Mouse (Mus musculus): ENCODE results near the gene Morn4. TPM values are rescaled to one million over a fixed set of nuclear protein-coding genes. Genes with fewer than 3 reads are reported as not detected.

Morn4 gene
- polyA plus RNA-seq, 1 experiment from 2014 or later: 15.2 TPM

DNA sequence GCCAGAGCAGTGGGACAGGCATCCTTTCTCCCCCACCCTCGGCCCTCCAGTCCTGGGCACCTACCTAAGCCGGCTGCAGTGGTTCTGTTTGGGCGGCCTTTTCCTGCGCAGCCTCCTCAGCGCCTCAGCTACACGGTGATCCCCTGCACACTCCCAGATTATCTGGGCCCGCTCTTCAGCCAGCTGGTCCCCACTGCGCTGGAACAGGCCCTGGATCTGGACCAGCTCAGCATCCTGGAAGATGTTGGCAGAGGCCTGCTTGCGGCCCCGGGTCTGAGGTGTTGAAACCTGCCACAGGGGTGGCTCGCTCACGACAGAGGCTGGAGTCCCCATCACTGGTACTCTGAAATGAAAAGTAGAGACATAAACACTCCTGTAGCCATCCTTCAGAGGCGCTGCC lies 38.5 kb upstream of the Morn4 start:
- no peak overlapping the region for H3K9ac ChIP-seq
- no peak overlapping the region for H3K4me2 ChIP-seq
- H3K4me3 ChIP-seq: no peak overlapping the region
- no peak overlapping the region for H3K27ac ChIP-seq (ENCODE audit: poor library complexity, severe bottlenecking)
- no peak for ATAC-seq (ENCODE audit: insufficient number of reproducible peaks, low FRiP score)
- H3K9me3 ChIP-seq (replicated peaks): no peaks in the 10 kb centered on the region
- H3K27me3 ChIP-seq (replicated peaks): no peaks in the 10 kb centered on the region
- H3K36me3 ChIP-seq: peaks cover 53% of the 10 kb centered on the region
- peaks cover 35% of the 10 kb centered on the region for H3K4me1 ChIP-seq (replicated peaks)
- 83% methylated on average over 13 of the region's 13 CpGs for WGBS

DNA sequence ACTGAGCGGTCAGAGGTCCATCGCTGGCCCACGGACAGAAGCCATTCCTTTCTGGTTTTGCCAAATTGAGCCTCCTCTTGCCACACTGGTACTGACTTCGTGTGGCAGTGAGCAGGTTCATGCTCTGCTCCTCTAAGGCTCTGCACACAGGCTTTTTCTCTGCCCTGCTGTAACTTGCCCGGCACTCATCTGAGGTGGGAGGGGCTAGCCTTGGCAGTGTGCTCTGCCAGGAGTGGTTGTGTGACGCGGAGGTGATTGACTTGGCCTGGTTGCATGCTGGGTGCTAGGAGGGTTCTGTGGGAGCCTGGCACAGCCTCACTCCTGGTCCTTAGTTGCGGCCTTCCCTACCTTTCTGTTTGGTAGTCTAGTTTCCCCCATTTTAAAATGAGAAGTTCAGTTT lies 34.3 kb upstream of the Morn4 start:
- H3K9me3 ChIP-seq (replicated peaks): no peaks in the 10 kb centered on the region
- peaks cover 89% of the 10 kb centered on the region for H3K36me3 ChIP-seq

DNA sequence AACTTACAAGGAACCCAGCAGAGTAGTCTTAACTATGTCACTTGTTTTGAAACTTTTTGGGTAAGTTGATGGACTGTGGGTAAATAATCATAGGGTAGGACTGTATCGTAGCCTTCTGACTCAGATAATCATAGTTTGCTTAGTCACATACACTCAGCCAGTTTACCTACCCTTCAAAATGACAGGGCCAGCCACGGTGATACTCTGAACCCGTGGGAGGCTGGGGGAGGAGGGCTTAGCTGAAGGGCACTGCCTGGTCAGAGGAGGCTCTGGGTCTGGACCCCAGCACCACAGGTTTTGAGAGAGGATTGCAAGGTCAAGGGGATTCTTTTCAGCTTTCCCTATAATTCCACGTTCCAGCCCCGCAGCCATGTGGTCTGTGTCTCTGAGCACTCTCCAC lies 32.4 kb upstream of the Morn4 start:
- no peak for ATAC-seq (ENCODE audit: insufficient number of reproducible peaks, low FRiP score)
- Histone ChIP-seq H3K4me3 (no peak overlapping the region), H3K4me1 (replicated peaks) (no peaks in the 10 kb centered on the region), H3K9ac (no peak overlapping the region), H3K36me3 (peaks cover 83% of the 10 kb centered on the region), H3K27me3 (replicated peaks) (no peaks in the 10 kb centered on the region), H3K4me2 (no peak overlapping the region), H3K27ac (ENCODE audit: poor library complexity, severe bottlenecking) (no peak overlapping the region), H3K9me3 (replicated peaks) (no peaks in the 10 kb centered on the region)
- WGBS: 83% methylated on average over 5 of the region's 5 CpGs

More for the DNA sequence above, 34.3 kb upstream of the Morn4 start:
- no peak overlapping the region for H3K9ac ChIP-seq
- no peak overlapping the region for H3K4me2 ChIP-seq
- WGBS: 91% methylated on average over 8 of the region's 8 CpGs
- H3K27ac ChIP-seq (ENCODE audit: poor library complexity, severe bottlenecking): no peak overlapping the region
- H3K4me3 ChIP-seq: no peak overlapping the region
- no peak for ATAC-seq (ENCODE audit: insufficient number of reproducible peaks, low FRiP score)
- H3K27me3 ChIP-seq (replicated peaks): no peaks in the 10 kb centered on the region
- peaks cover 9% of the 10 kb centered on the region; the same call in 1 of the 2 replicates for H3K4me1 ChIP-seq (replicated peaks)

DNA sequence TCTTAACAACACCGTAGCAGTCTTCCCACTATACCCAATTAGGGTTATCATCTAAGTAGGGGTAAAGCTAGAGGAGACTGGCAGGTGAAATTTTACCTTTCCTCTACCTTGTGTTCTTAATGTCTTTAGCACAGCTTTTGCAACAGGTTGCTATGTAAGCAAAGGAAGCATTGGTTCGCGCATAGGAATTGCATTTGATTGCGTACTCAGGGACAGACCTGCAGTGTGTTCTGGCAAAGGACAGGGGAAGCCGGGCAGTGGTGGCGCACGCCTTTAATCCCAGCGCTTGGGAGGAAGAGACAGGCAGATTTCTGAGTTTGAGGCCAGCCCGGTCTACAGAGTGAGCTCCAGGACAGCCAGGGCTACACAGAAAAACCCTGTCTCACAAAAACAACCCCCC lies 32.0 kb upstream of the Morn4 start:
- Histone ChIP-seq H3K36me3 (peaks cover 83% of the 10 kb centered on the region), H3K27ac (ENCODE audit: poor library complexity, severe bottlenecking) (no peak overlapping the region), H3K9ac (no peak overlapping the region), H3K9me3 (replicated peaks) (no peaks in the 10 kb centered on the region), H3K4me3 (no peak overlapping the region), H3K27me3 (replicated peaks) (no peaks in the 10 kb centered on the region), H3K4me1 (replicated peaks) (no peaks in the 10 kb centered on the region), H3K4me2 (no peak overlapping the region)
- 94% methylated on average over 9 of the region's 9 CpGs for WGBS
- ATAC-seq (ENCODE audit: insufficient number of reproducible peaks, low FRiP score): no peak

DNA sequence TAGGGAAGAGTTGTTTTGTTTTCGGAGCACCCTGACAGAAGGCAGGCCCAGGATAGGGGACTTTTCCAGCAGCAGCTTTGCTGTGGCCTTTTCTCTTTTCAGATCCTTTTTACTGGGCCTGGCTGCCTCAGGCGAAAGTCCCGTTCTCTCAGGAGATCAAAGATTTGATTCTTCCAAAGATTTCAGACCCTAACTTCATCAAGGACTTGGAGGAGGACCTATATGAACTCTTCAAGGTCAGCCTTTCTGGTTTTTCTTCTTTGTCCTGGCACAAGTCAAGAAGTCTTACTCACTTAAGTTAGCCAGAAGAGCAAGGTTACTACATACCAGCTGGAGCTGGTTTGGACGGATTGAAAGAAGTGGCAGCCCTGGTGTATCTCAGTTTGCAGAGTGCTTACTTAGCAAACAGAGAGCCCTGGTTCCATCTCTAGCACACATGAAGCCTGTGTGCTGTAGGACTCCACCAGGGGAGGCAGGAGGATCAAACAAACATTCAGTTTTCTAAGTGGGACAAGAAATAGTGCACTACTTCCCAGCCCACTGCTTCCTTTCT lies 29.7 kb upstream of the Morn4 start:
- Histone ChIP-seq H3K27ac (ENCODE audit: poor library complexity, severe bottlenecking) (no peak overlapping the region), H3K9me3 (replicated peaks) (no peaks in the 10 kb centered on the region), H3K4me2 (no peak overlapping the region), H3K27me3 (replicated peaks) (no peaks in the 10 kb centered on the region), H3K9ac (no peak overlapping the region), H3K36me3 (peaks cover 64% of the 10 kb centered on the region), H3K4me1 (replicated peaks) (no peaks in the 10 kb centered on the region), H3K4me3 (no peak overlapping the region)
- WGBS: 88% methylated on average over 4 of the region's 4 CpGs
- ATAC-seq (ENCODE audit: insufficient number of reproducible peaks, low FRiP score): no peak

DNA sequence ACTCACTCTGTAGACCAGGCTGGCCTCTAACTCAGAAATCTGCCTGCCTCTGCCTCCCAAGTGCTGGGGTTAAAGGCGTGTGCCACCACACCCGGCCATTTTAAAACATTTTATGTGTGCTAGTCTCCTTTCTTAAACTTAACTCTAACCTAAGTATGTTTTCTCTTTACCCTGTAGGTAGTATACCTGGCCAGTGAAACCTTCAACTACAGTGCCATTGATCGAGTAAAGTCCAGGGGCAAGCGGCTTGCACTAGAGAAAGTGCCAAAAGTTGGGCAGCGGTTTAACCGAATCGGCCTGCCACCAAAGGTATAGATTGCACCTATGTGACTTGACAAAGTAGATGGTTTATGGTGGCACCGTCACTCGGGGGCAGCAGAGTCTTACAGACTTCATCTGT lies 18.5 kb upstream of the Morn4 start:
- WGBS: 91% methylated on average over 9 of the region's 9 CpGs
- no peak for ATAC-seq (ENCODE audit: insufficient number of reproducible peaks, low FRiP score)
- no peak overlapping the region for H3K9ac ChIP-seq
- H3K4me1 ChIP-seq (replicated peaks): no peaks in the 10 kb centered on the region
- no peaks in the 10 kb centered on the region for H3K27me3 ChIP-seq (replicated peaks)
- no peak overlapping the region for H3K4me2 ChIP-seq
- H3K36me3 ChIP-seq: peaks cover 48% of the 10 kb centered on the region
- H3K27ac ChIP-seq (ENCODE audit: poor library complexity, severe bottlenecking): no peak overlapping the region
- H3K4me3 ChIP-seq: no peak overlapping the region
- H3K9me3 ChIP-seq (replicated peaks): no peaks in the 10 kb centered on the region

DNA sequence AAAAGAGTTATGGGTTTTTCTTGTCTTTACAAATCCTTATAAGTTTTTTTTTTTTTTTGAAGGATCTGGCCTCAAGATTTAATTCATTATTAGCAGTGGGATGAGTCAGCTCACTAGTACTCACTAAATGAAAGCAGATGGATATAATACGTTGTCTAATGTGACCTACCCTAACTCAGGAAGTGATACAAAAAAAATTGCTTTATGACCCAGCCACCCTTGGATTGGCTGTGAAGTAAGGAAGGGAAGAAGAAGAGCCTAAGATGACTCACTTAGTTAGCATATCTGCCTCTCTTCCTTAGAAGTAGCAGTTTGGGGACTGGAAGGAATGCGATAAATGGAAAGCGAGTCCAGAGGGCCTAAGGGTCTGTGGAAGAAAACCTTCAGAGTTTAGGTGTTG lies 13.2 kb upstream of the Morn4 start:
- Histone ChIP-seq H3K4me2 (no peak overlapping the region), H3K36me3 (peaks cover 27% of the 10 kb centered on the region), H3K4me1 (replicated peaks) (no peaks in the 10 kb centered on the region; the same call in 1 of the 2 replicates), H3K27me3 (replicated peaks) (no peaks in the 10 kb centered on the region), H3K9me3 (replicated peaks) (no peaks in the 10 kb centered on the region), H3K9ac (no peak overlapping the region), H3K4me3 (no peak overlapping the region), H3K27ac (ENCODE audit: poor library complexity, severe bottlenecking) (no peak overlapping the region)
- WGBS: 77% methylated on average over 3 of the region's 3 CpGs
- no peak for ATAC-seq (ENCODE audit: insufficient number of reproducible peaks, low FRiP score)

DNA sequence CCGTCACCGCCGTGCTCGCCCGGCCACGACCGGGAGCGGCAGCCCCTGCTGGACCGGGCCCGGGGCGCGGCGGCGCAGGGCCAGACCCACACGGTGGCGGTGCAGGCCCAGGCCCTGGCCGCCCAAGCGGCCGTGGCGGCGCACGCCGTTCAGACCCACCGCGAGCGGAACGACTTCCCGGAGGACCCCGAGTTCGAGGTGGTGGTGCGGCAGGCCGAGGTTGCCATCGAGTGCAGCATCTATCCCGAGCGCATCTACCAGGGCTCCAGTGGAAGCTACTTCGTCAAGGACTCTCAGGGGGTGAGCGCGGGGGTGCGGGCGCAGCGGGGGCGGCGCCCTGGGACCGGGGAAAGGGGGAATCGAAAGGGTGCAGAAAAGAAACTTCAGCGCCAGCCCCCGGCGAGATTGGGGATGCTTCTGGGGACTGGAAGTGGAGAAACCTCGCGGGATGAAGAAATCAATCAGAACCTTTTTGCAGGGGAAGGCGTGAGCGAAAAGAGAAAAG lies 4.5 kb upstream of the Morn4 start:
- Histone ChIP-seq H3K4me2 (peak overlapping the region; percentile 73), H3K36me3 (peaks cover 8% of the 10 kb centered on the region; the same call in 1 of the 2 replicates), H3K4me1 (replicated peaks) (peaks cover 21% of the 10 kb centered on the region), H3K27me3 (replicated peaks) (no peaks in the 10 kb centered on the region), H3K9me3 (replicated peaks) (no peaks in the 10 kb centered on the region), H3K27ac (ENCODE audit: poor library complexity, severe bottlenecking) (peak overlapping the region; percentile 89), H3K4me3 (peak overlapping the region; percentile 86), H3K9ac (peak overlapping the region; percentile 82)
- ATAC-seq (ENCODE audit: insufficient number of reproducible peaks, low FRiP score): peak; percentile 72
- under 1% methylated on average over 52 of the region's 52 CpGs for WGBS

DNA sequence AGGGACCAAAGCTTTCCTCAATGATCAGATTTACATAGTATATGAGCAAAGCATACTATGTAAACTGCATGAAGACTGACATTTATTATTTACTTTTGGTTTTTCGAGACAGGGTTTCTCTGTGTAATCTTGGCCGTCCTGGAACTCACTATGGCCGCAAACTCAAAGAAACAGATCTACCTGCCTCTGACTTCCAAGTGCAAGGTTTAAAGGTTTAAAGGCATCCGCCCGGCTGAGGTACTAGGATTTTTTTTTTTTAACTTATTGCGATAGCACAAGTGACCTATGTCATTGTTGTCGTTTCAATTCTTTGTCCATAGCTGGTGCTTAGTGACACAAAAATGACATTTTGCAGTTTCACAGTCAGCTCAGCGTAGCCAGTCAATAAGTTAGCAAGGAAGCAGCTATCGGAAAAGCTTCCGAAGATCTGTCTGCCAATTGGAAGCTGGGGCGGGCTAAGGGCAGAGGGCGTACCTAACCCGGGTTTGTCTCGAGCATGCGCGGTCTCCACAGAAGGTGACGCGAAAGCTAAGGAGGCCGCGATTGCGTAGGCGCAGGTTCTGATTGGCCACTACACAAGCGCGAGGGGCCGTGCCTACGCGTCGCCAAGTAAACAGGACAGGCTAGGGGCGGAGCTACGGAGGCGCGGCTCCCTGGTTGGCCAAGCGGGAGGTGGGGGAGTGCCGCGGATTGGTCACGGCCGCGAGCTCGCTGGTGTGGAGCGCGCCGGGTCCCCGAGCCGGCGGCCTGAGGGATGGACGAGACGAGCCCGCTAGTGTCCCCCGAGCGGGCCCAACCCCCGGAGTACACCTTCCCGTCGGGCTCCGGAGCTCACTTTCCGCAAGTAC lies 3.8 kb upstream of the Morn4 start, which contains the start of gene Pi4k2a:
Gene Pi4k2a, plus strand, starts transcription at position 723 of the 848 bp plus-strand sequence.
- H3K27ac ChIP-seq (ENCODE audit: poor library complexity, severe bottlenecking): peak within 1 kb of the TSS; percentile 89
- H3K9ac ChIP-seq: peak within 1 kb of the TSS; percentile 82
- H3K27me3 ChIP-seq (replicated peaks): no peaks in the 10 kb centered on the region
- no peaks in the 10 kb centered on the region for H3K9me3 ChIP-seq (replicated peaks)
- peak within 1 kb of the TSS; percentile 86 for H3K4me3 ChIP-seq
- peak within 1 kb of the TSS; percentile 73 for H3K4me2 ChIP-seq
- H3K4me1 ChIP-seq (replicated peaks): peaks cover 24% of the 10 kb centered on the region
- under 1% methylated on average over 55 of the region's 55 CpGs for WGBS
- ATAC-seq (ENCODE audit: insufficient number of reproducible peaks, low FRiP score): peak; percentile 99
- H3K36me3 ChIP-seq: peaks cover 8% of the 10 kb centered on the region; the same call in 1 of the 2 replicates

DNA sequence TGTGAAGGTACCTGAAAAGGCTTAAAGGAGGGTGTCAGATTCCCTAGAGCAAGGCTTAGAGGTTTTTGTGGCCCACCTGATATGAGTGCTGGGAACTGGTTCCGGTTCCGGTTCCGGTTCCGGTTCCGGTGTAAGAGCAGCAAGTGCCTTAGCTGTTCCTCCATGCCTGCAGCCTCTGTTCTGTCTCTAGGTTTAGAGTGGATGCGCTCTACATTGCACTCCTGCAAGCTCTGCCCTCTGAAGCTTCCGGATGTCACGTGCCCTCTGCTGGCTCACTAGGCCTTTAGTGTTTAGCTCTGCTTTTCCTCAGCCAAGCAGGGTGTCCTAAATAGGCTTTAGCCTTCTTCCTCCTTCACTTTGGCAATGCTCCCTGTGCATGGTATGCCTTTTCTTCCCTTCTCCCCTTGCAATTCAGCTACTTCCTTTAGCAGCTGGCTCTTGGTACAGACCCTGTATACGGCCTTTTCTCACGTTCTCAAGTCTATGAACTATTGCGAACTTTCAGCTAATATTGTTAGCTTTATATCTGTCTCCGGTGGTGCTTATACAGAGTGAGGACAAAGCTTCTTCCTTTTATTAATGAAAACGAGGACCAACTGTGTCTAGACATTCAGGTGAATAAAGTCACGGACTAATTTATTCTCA lies 3.1 kb upstream of the Morn4 start:
- Histone ChIP-seq H3K4me3 (peak overlapping the region; percentile 86), H3K27ac (ENCODE audit: poor library complexity, severe bottlenecking) (peak overlapping the region; percentile 89), H3K9me3 (replicated peaks) (no peaks in the 10 kb centered on the region), H3K4me1 (replicated peaks) (peaks cover 24% of the 10 kb centered on the region), H3K36me3 (peaks cover 8% of the 10 kb centered on the region; the same call in 1 of the 2 replicates), H3K27me3 (replicated peaks) (no peaks in the 10 kb centered on the region), H3K9ac (no peak overlapping the region; the same call in 1 of the 2 replicates), H3K4me2 (peak overlapping the region; percentile 73)
- no peak for ATAC-seq (ENCODE audit: insufficient number of reproducible peaks, low FRiP score)
- 21% methylated on average over 14 of the region's 14 CpGs for WGBS

DNA sequence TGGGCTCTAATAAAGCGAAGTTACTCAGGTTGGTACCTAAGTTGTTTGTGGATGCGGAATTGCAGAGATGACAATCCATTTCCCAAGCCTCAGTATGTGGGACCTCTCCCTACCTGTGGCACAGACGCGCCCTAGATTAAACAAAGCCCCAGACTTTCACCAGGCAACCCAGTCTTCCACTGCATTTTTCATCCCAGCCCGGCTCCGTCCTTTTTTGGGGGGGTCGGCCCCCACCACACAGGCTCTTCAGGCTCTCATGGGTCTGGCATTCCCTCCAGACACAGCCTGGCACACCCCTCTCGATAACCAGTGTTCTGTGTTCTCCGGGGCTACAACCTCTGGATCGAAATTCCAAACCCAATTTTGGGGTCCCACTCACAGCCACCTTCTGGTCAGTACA lies 467 bp downstream of the Morn4 start:
- no peak overlapping the region for H3K27ac ChIP-seq (ENCODE audit: poor library complexity, severe bottlenecking)
- H3K4me2 ChIP-seq: peak overlapping the region; percentile 95
- H3K4me3 ChIP-seq: peak overlapping the region; percentile 76
- WGBS: 10% methylated on average over 10 of the region's 10 CpGs
- H3K36me3 ChIP-seq: no peaks in the 10 kb centered on the region
- no peaks in the 10 kb centered on the region for H3K9me3 ChIP-seq (replicated peaks)
- H3K27me3 ChIP-seq (replicated peaks): no peaks in the 10 kb centered on the region
- H3K4me1 ChIP-seq (replicated peaks): peaks cover 12% of the 10 kb centered on the region
- no peak for ATAC-seq (ENCODE audit: insufficient number of reproducible peaks, low FRiP score)
- H3K9ac ChIP-seq: peak overlapping the region; percentile 74

Data from heart, embryonic 12.5 days (tissue).